Mouse (Mus musculus) kidney, postnatal 4 days (tissue): ENCODE measurements at regions not wholly inside any gene's neighbourhood (a gene's known extent, or its start where the extent isn't known, plus 50 kb on each side); places are given as distances from the start of the nearest gene placed in this dataset.
"Not testable (repeated sequence)": the region's sequence is repeated elsewhere in the genome, so short reads cannot be mapped to it uniquely, and the experiment has no call there.

ENCODE experiments used
- DNase-seq, 2 experiments: peaks; one replicate each; pipeline ENCODE4 v3.0.0; 2021; ENCODE audit warnings: mixed read lengths in 2 of 2

DNA sequence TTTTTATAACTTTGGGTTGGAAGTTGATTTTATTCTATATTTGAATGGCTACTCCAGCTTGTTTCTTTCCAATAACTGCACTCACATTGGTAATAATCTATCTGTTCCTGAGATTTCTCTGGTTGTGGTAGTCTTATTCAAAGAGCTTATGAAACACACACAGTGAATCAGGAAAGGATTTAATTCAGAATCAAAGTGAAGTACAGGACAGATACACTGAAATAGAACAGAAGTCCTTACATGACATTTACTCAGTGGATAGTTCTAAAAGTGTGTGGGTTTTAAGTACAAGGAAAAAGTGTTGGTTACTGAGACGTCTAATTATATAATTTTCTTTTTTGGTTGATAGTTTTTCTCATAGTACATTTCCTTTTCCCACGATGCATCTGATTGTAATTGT, 859.7 kb downstream of the Rpia start:
- DNase-seq, result no peak

DNA sequence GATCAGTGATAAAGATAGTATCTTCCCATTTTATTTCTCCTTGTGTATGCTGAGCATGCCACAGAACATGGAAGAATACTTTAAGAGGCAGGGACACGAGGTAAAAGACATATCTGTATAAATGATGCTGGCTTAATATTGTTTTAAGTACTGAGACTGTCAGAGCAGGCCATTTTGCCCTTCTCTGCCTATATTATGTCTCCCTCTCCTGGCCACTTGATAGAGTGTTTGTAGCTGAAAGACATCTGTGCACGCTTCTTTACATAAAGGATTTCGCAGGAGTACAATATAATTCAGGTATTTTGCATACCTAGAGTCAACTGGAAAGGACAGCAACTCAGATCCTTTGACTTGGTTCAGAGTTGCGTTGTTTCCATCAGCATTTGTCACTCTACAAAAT, 877.3 kb downstream of the Rpia start:
- DNase-seq, result no peak

DNA sequence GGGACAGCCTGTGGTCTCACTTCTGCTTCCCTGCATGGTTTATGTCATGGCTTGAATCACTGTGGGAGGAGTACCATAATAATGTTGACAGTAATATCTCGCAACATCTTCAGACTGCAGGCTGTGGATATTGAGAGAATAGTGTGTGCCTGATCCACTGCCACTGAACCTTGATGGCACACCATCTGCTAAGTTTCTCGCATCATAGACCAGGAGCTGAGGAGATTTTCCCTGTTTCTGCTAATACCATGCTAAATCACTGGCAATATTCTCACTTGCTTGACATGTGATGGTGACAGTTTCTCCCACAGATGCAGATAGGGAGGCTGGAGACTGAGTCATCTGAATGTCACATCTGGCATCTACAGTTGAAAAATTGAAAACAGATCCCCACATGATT, 912.7 kb downstream of the Rpia start:
- DNase-seq, result no peak

DNA sequence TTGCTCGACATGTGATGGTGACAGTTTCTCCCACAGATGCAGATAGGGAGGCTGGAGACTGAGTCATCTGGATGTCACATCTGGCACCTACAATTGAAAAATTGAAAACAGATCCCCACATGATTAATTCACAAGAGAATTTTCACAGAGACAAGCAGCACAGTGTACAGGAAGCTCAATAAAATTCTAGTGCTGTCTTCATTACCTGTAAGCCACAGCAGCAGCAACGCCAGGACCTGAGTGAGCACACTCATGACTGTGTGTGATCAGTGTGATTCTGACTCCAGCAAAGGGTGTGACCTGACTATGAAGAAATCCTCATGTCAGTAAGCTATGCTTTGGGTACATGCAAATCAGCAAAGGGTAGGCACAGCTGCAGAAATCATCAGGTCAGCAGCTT, 933.4 kb downstream of the Rpia start:
- DNase-seq, result not testable (repeated sequence)

DNA sequence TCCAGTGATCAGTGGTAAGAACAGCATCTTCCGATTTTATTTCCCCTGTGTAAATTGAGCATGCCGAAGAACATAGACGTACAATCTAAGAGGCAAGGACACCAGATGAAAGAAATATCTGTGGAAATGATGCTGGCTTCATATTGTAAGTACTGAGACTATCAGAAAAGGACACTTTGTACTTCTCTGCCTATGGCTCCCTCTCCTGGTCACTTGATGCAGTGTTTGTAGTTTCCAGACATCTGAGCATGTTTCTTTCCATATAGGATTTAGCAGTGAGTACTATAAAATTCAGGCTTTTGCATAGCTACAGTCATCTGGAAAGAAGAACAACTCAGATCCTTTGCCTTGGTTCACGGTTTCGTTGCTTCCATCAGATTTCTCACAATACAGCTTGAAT, 963.4 kb downstream of the Rpia start:
- DNase-seq, result not testable (repeated sequence)

DNA sequence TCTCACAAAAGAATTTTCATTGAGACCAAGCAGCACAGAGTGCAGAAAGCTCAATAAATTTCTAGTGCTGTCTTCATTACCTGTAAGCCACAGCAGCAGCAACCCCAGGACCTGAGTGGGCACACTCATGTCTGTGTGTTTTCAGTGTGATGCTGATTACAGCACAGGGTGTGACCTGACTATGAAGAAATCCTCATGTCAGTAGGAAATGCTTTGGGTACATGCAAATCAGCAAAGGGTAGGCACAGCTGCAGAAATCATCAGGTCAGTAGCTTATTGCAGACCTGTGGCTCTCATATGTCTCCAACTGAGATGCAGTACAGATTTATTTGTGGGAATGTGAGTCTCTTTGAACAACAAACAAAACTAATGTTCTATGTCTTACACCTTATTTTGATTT, 977.1 kb downstream of the Rpia start:
- DNase-seq, result not testable (repeated sequence)

DNA sequence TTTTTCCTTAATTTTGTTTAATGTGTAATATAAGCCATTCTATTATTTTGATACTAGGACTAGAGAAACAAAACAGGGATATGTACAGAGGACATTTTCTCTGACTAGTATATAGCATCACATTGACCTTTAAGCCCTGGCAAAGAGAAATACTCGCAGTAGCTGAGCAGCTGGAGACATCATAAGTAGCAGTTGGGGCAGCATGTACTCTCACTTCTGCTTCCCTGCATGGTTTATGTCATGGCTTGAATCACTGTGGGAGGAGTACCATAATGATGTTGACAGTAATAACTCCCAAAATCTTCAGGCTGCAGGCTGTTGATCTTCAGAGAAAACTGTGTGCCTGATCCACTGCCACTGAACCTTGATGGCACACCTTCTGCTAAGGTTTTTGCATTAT, 977.7 kb downstream of the Rpia start:
- DNase-seq, result not testable (repeated sequence)

DNA sequence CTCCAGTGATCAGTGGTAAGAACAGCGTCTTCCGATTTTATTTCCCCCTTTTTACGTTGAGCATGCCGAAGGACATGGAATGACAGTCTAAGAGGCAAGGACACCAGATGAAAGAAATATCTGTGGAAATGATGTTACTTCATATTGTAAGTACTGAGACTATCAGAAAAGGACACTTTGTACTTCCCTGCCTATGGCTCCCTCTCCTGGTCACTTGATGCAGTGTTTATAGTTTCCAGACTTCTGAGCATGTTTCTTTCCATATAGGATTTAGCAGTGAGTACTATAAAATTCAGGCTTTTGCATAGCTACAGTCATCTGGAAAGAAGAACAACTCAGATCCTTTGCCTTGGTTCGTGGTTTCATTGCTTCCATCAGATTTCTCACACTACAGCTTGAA, 1011.7 kb downstream of the Rpia start:
- DNase-seq, result not testable (repeated sequence)

DNA sequence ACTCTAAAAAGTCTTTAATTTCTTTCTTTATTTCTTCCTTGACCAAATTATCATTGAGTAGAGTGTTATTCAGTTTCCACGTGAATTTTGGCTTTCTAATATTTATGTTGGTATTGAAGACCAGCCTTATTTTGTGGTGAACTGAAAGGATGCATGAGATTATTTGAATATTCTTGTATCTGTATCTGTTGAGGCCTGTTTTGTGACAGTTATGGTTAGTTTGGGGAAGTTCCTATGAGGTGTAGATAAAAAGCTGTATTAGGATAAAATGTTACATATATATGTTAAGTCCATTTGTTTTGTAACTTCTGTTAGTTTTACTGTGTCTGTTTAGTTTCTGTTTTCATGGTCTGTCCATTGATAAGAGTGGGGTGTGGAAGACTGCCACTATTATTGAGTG, 1014.7 kb downstream of the Rpia start:
- DNase-seq, result not testable (repeated sequence)

DNA sequence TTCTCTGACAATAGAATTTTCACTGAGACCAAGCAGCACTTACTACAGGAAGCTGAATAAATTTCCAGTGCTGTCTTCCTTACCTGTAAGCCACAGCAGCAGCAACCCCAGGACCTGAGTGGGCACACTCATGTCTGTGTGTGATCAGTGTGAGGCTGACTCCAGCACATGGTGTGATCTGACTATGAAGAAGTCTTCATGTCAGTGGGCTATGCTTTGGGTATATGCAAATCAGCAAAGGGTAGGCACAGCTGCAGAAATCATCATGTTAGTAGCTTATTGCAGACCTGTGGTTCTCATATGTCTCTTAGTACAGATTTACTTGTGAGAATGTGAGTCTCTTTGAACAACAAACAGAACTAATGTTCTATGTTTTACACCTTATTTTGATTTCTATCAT, 1027.2 kb downstream of the Rpia start:
- DNase-seq, result no peak

DNA sequence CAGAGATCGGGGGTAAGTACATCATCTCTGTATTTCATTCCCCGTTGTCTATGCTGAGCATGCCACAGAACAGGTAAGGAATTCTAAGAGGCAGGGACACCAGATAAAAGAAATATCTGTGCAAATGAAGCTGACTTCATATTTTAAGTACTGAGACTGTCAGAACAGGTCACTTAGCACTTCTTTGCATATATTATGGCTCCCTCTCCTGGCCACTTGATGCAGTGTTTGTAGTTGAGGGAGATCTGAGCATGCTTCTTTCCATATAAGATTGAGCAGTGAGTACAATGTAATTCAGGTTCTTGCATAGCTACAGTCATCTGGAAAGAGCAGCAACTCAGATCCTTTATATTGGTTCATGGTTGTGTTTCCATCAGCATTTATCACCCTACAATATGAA, 1033.4 kb downstream of the Rpia start:
- peak in 1 of 2 experiments; percentile 1 for DNase-seq

DNA sequence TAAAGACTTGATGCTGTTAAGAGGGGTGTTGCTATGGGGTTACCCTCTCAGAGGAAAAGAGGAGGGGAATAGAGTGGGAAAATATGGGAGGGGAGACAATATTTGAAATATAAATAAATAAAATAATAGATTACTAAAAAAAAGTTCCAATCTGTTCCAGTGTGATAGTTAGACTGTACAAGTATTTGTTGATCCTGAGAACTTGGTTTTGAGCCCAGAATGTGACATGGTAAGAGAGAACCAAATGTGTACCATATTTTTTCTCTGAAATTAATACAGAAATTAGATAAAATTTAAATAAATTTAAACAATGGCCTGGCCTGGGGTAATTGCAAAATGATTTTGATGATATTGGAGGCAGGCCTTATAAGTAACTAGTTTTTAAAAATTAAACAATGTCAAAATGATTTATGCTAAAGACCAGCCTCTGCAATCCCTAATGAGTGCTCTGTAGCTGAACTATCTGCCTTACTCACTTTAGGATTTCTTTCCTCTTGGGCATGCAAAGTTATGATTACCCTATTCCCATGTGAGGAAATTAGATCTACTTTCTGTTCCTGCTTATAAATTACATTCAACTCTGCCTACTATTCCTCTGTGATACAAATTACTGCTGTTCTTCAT, 1052.9 kb downstream of the Rpia start:
- no peak for DNase-seq

DNA sequence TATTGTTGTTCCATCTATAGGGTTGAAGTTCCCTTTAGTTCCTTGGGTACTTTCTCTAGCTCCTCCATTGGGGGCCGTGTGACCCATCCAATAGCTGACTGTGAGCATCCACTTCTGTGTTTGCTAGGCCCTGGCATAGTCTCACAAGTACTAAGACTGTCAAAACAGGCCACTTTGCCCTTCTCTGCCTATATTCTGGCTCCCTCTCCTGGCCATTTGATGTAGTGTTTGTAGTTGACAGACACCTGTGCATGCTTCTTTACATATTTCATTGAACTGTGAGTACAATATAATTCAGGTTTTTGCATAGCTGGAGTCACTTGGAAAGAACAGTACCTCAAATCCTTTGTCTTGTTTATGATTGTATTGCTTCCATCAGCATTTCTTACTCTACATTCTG, 1059.2 kb downstream of the Rpia start:
- peak; percentile 1 to 2 for DNase-seq

DNA sequence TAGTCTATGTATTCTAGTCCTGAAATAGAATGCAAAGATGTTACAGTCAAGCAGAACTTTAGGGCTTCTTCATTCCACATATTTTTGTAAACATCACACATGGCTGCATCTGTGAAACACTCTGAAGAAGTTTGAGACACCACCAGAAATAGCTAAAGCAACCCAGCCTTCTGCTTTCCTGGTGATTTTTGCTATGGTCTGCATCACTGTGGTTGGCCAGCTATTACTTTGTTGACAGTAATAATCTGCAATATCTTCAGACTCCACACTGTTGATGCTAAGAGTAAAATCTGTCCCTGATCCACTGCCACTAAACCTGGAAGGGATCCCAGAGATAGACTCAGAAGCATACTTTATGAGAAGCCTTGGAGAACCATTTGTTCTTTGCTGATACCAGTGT, 1065.7 kb downstream of the Rpia start:
- no peak for DNase-seq

DNA sequence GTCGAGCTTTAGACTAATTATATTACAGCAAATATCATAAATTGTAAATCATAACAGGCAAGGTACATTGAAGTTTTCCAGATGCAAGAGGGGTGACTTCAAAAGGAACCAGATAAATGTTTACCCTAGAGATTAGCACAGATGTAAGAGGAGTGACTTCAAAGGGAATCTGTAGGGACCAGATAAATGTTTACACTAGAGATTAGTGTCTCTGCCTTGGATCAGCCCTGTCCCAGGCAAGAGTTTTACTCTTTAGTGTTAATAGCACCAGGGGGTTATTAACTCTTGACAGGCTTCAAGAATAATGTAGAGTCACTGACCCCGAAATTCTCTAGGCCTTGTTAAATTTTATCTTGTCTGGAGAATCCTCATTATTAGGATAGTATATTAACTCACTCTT, 1089.2 kb downstream of the Rpia start:
- DNase-seq, result not testable (repeated sequence)

DNA sequence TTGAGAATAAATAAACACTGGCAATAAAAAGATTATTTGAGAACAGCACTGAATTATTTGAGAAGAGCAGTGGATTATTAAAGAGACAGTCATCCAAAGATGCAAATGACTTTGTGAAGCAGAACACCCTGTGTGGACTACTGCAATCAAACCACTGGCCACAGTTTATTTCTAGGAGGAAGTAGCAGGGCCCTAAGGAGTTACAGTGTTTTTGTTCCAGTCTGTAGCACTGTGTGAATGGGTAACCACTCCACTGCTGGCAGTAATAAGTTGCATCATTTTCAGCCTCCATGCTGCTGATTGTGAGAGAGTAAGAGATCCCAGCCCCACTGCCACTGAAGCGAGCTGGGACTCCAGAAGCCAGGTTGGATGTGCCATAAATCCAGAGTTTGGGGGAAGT, 1110.9 kb downstream of the Rpia start:
- peak in 1 of 2 experiments; percentile 2 for DNase-seq

DNA sequence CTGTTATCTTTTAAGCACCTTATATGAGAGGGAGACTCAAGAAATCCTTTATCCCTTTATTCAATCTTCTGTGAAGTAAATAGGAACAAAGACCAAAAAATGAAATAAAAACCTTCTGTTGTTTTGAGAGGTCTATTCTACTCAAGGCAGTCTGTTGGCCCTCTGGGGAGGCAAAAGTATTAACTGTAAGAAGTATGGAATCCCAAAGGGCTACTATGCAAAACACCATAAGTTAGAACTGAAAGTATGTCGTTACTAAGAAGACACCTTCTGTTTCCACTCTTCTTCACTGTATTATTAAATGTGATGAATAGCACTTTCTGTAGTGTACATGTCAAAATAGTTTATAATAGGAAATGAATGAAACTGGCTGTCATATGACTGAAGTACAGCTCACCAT, 1129.6 kb downstream of the Rpia start:
- not testable (repeated sequence) for DNase-seq
